Mouse (Mus musculus) thymus, postnatal 0 days (tissue): ENCODE data around the gene Psmd11. TPM values are rescaled to one million over a fixed set of nuclear protein-coding genes. Genes with fewer than 3 reads are reported as not detected.
"Not testable (repeated sequence)": the region's sequence is repeated elsewhere in the genome, so short reads cannot be mapped to it uniquely, and the experiment has no call there.

ENCODE experiments used
- DNase-seq: peaks from one replicate; pipeline ENCODE4 v3.0.0-alpha.2; 2015; ENCODE audit warnings: low spot score
- polyA plus RNA-seq: library from polyadenylated mRNA; unstranded; fragments of >200 nt; fragmentation: Nextera tagmentation; extraction: Ambion mirVana; gene quantifications from 2 replicates; pipeline ENCODE4 v1.2.1, GENCODE M21; 2015

Psmd11 gene
- 261 and 287 TPM in 2 replicates for polyA plus RNA-seq

GRCm38 (mm10) chr11:80428381-80429008 is at the start of gene Psmd11:
Psmd11 (plus strand) TSS chr11:80428615.
- DNase-seq: peak; percentile 97

- not testable (repeated sequence) for DNase-seq
Measured at GRCm38 (mm10) chr11:80379184-80379583, 49.2 kb upstream of the Psmd11 start.

- no peak for DNase-seq
Measured at GRCm38 (mm10) chr11:80382626-80383018, 45.8 kb upstream of the Psmd11 start.

- DNase-seq: peak; percentile 97
Measured at GRCm38 (mm10) chr11:80383019-80383625, 45.3 kb upstream of the Psmd11 start, which contains the start of gene Zfp207. Zfp207 (plus strand) TSS chr11:80383279.

GRCm38 (mm10) chr11:80383626-80384046 is 44.8 kb upstream of the Psmd11 start:
- peak; percentile 66 for DNase-seq

- DNase-seq: no peak
Measured at GRCm38 (mm10) chr11:80384461-80384860, 44.0 kb upstream of the Psmd11 start.

GRCm38 (mm10) chr11:80385055-80385454 is 43.4 kb upstream of the Psmd11 start:
- no peak for DNase-seq

- no peak for DNase-seq
Measured at GRCm38 (mm10) chr11:80386790-80387189, 41.6 kb upstream of the Psmd11 start.

- no peak for DNase-seq
Measured at GRCm38 (mm10) chr11:80389885-80390284, 38.5 kb upstream of the Psmd11 start.

GRCm38 (mm10) chr11:80391407-80392120 is 36.9 kb upstream of the Psmd11 start:
- no peak for DNase-seq

GRCm38 (mm10) chr11:80395930-80396329 is 32.5 kb upstream of the Psmd11 start:
- no peak for DNase-seq

GRCm38 (mm10) chr11:80396617-80397016 is 31.8 kb upstream of the Psmd11 start:
- no peak for DNase-seq

- not testable (repeated sequence) for DNase-seq
Measured at GRCm38 (mm10) chr11:80407878-80408277, 20.5 kb upstream of the Psmd11 start.

- DNase-seq: no peak
Measured at GRCm38 (mm10) chr11:80410377-80410776, 18.0 kb upstream of the Psmd11 start.

- no peak for DNase-seq
Measured at GRCm38 (mm10) chr11:80417085-80417484, 11.3 kb upstream of the Psmd11 start.

GRCm38 (mm10) chr11:80419743-80420142 is 8.7 kb upstream of the Psmd11 start:
- no peak for DNase-seq

GRCm38 (mm10) chr11:80420202-80420984 is 8.0 kb upstream of the Psmd11 start:
- no peak for DNase-seq

GRCm38 (mm10) chr11:80421421-80422047 is 6.9 kb upstream of the Psmd11 start:
- DNase-seq: no peak

- no peak for DNase-seq
Measured at GRCm38 (mm10) chr11:80424691-80425090, 3.7 kb upstream of the Psmd11 start.

GRCm38 (mm10) chr11:80425247-80425778 is 3.1 kb upstream of the Psmd11 start:
- DNase-seq: no peak
